Mouse (Mus musculus): ENCODE measurements at regions not wholly inside any gene's neighbourhood (a gene's known extent, or its start where the extent isn't known, plus 50 kb on each side); places are given as distances from the start of the nearest gene placed in this dataset.
"Not testable (repeated sequence)": the region's sequence is repeated elsewhere in the genome, so short reads cannot be mapped to it uniquely, and the experiment has no call there.

DNA sequence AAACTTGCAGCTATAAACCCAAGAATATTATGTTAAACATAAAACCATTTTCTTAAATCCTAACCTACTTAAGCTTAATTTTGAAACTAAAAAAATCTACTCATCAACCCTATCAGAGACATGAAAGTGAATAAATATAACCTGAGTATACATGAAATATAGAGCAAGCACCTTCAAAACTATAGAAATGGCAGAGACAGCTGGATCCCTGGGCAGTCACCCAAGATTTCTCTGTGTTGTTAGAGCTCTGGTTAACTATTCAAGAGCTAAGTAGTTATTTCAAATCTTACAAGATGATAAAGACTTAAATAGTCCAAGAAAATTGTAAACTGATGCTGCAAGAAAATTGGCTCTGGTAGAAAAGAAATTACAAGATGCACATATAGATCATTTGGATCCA lies 246.7 kb upstream of the Ppp6c start:
- not testable (repeated sequence) for H3K4me3 ChIP-seq (ENCODE audit: low read length); ATAC-seq (ENCODE audit: low FRiP score, low TSS enrichment); H3K36me3 ChIP-seq (ENCODE audit: insufficient read depth, low read length); H3K27me3 ChIP-seq (ENCODE audit: insufficient read depth, low read length); H3K9ac ChIP-seq (replicated peaks; ENCODE audit: low read length); H3K4me2 ChIP-seq (replicated peaks; ENCODE audit: low read depth, low read length); H3K9me3 ChIP-seq (ENCODE audit: low read length); H3K4me1 ChIP-seq (ENCODE audit: insufficient read depth, low read length); H3K27ac ChIP-seq (ENCODE audit: low read length)

Data from kidney, embryonic 16.5 days (tissue).